Mouse (Mus musculus) liver, embryonic 14.5 days (tissue): ENCODE results near the gene Rps28. TPM values are rescaled to one million over a fixed set of nuclear protein-coding genes. Genes with fewer than 3 reads are reported as not detected.

Experiments
- ATAC-seq: fragments of 200-750 bp; cut with Nextera tagmentation; 2 replicates; pipeline ENCODE4 v1.8.0; 2017; ENCODE audit warnings: moderate number of reproducible peaks, mild to moderate bottlenecking, moderate library complexity; ENCODE audit not compliant: insufficient read depth
- DNase-seq, 3 experiments: peaks; one replicate each; pipeline ENCODE4 v3.0.0-alpha.2; 2012 to 2013; ENCODE audit warnings: low read depth in 3 of 3, low spot score in 3 of 3
- H3K27ac ChIP-seq: fragments of 300-500 bp; sonication (generic); 2 replicates; pipeline ENCODE4 v1.5.1; 2014; ENCODE audit warnings: moderate library complexity, mild to moderate bottlenecking, control low read depth, inconsistent platforms
- H3K27me3 ChIP-seq: fragments of 300-500 bp; sonication (generic); 2 replicates; pipeline ENCODE4 v1.6.1; 2014; ENCODE audit warnings: mild to moderate bottlenecking, low read length, moderate library complexity; ENCODE audit not compliant: control insufficient read depth, insufficient read depth
- H3K36me3 ChIP-seq: fragments of 300-500 bp; sonication (generic); replicated peaks from 2 replicates; pipeline ENCODE4 v1.6.1; 2014; ENCODE audit warnings: low read depth; ENCODE audit not compliant: control insufficient read depth, insufficient read depth
- H3K4me1 ChIP-seq, 2 experiments: fragments of 200-500 bp in 1 of 2; fragments of 300-500 bp in 1 of 2; sonication (generic) in 1 of 2; replicated peaks; 2 replicates each; pipeline ENCODE4 v1.6.1; 2012 to 2014; ENCODE audit warnings: antibody characterized with exemption in 1 of 2, inconsistent platforms in 1 of 2, low read length in 1 of 2; ENCODE audit not compliant: control insufficient read depth in 2 of 2, insufficient read depth in 2 of 2
- H3K4me2 ChIP-seq: fragments of 300-500 bp; sonication (generic); 2 replicates; pipeline ENCODE4 v1.6.1; 2014; ENCODE audit warnings: low read depth, mild to moderate bottlenecking, control low read depth, moderate library complexity
- H3K4me3 ChIP-seq, 2 experiments: fragments of 200-500 bp in 1 of 2; fragments of 300-500 bp in 1 of 2; sonication (generic) in 1 of 2; 2 replicates each; pipeline ENCODE4 v1.5.1; 2012 to 2014; ENCODE audit warnings: low read depth in 2 of 2, low read length in 2 of 2, mild to moderate bottlenecking in 2 of 2, control low read depth in 1 of 2, inconsistent platforms in 1 of 2, moderate library complexity in 1 of 2; ENCODE audit not compliant: insufficient read depth in 1 of 2
- H3K9ac ChIP-seq: fragments of 300-500 bp; sonication (generic); replicated peaks from 2 replicates; pipeline ENCODE4 v1.6.1; 2014; ENCODE audit warnings: mild to moderate bottlenecking, control low read depth, moderate library complexity
- H3K9me3 ChIP-seq: fragments of 300-500 bp; sonication (generic); 2 replicates; pipeline ENCODE4 v1.6.1; 2016; ENCODE audit warnings: low read length, mixed read lengths; ENCODE audit not compliant: control insufficient read depth
- CTCF ChIP-seq: IDR thresholded peaks from 2 replicates; pipeline ENCODE4 v1.5.1; 2016; ENCODE audit warnings: antibody characterized with exemption, low read depth, control low read depth
- EP300 ChIP-seq: IDR thresholded peaks from 2 replicates; pipeline ENCODE4 v1.6.1; 2016; ENCODE audit warnings: antibody characterized with exemption, low read depth
- WGBS: fragments of 180-500 bp; shearing (Covaris S2); extraction: QIAGEN DNeasy Blood & Tissue Kit; methylation state at CpG from one replicate; pipeline ENCODE4 v1.1.7; 2014; ENCODE audit not compliant: insufficient replicate concordance; 5-methylcytosine and 5-hydroxymethylcytosine counted together
- polyA plus RNA-seq, 2 experiments: library from polyadenylated mRNA; depleted of rRNA in 1 of 2; stranded (reverse) in 1 of 2; unstranded in 1 of 2; fragments of >200 nt; fragmentation: Nextera tagmentation in 1 of 2; extraction: Ambion mirVana in 1 of 2; gene quantifications; 2 replicates each; pipeline versions ENCODE4 v1.2.1 to v1.2.3; 2012 to 2014

Rps28 gene
- polyA plus RNA-seq, 2 experiments: 702 to 901 TPM

GRCm38 (mm10) chr17:33848139-33848538, 23.8 kb upstream of the Rps28 start:
- 57% methylated on average over 8 of the region's 8 CpGs for WGBS
- H3K36me3 ChIP-seq: no peaks in the 10 kb centered on the region
- no peak overlapping the region for H3K4me2 ChIP-seq
- DNase-seq (no peak), ATAC-seq (no peak)
- peaks cover 0 to 7% of the 10 kb centered on the region in 2 experiments; a peak in 1 of 4 replicates for H3K4me1 ChIP-seq
- TF ChIP-seq CTCF (no peak), EP300 (no peak)
- H3K27me3 ChIP-seq: no peaks in the 10 kb centered on the region
- H3K9me3 ChIP-seq: no peaks in the 10 kb centered on the region
- H3K9ac ChIP-seq: no peak overlapping the region
- no peak overlapping the region for H3K27ac ChIP-seq
- no peak overlapping the region for H3K4me3 ChIP-seq

GRCm38 (mm10) chr17:33844196-33844595, 19.8 kb upstream of the Rps28 start:
- no peak for ATAC-seq
- Histone ChIP-seq H3K27ac (no peak overlapping the region), H3K9me3 (no peaks in the 10 kb centered on the region), H3K4me1 (peaks cover 4 to 8% of the 10 kb centered on the region in 2 experiments), H3K9ac (no peak overlapping the region), H3K4me2 (peak overlapping the region; percentile 93; the same call in 1 of the 2 replicates), H3K36me3 (no peaks in the 10 kb centered on the region), H3K4me3 (no peak overlapping the region; a peak in 1 of 4 replicates), H3K27me3 (no peaks in the 10 kb centered on the region)
- 68% methylated on average over 1 of the region's 1 CpGs for WGBS
- no peak for TF ChIP-seq CTCF
- no peak for TF ChIP-seq EP300
- DNase-seq: no peak

GRCm38 (mm10) chr17:33842966-33843795, 18.8 kb upstream of the Rps28 start, which contains the start of gene Cd320:
Gene Cd320, plus strand, starts transcription at chr17:33843091.
- Histone ChIP-seq H3K4me2 (peak within 1 kb of the TSS; percentile 93), H3K27me3 (no peaks in the 10 kb centered on the region), H3K36me3 (peaks cover 1% of the 10 kb centered on the region), H3K9ac (peak within 1 kb of the TSS; percentile 63), H3K27ac (no peak within 1 kb of the TSS), H3K4me3 (peak within 1 kb of the TSS; percentile 75 to 94), H3K4me1 (peaks cover 4 to 8% of the 10 kb centered on the region in 2 experiments), H3K9me3 (no peaks in the 10 kb centered on the region)
- peak; percentile 78 to 80 (median 79) for DNase-seq
- TF ChIP-seq EP300 (no peak), CTCF (no peak)
- ATAC-seq: peak; percentile 88
- under 1% methylated on average over 45 of the region's 45 CpGs for WGBS

- H3K4me3 ChIP-seq: no peak overlapping the region
- WGBS: 87% methylated on average over 10 of the region's 10 CpGs
- H3K9me3 ChIP-seq: no peaks in the 10 kb centered on the region
- H3K27ac ChIP-seq: no peak overlapping the region
- DNase-seq: no peak
- no peak overlapping the region for H3K4me2 ChIP-seq
- H3K9ac ChIP-seq: no peak overlapping the region
- TF ChIP-seq CTCF (no peak), EP300 (no peak)
- H3K4me1 ChIP-seq: peaks cover 7 to 12% of the 10 kb centered on the region in 2 experiments
- ATAC-seq: no peak
- no peaks in the 10 kb centered on the region for H3K27me3 ChIP-seq
- H3K36me3 ChIP-seq: peaks cover 23% of the 10 kb centered on the region
Observed at GRCm38 (mm10) chr17:33829561-33829960, 5.2 kb upstream of the Rps28 start.

GRCm38 (mm10) chr17:33828892-33829291, 4.5 kb upstream of the Rps28 start:
- TF ChIP-seq CTCF: no peak
- no peak for TF ChIP-seq EP300
- DNase-seq: no peak

More at GRCm38 (mm10) chr17:33828892-33829291, 4.5 kb upstream of the Rps28 start:
- Histone ChIP-seq H3K36me3 (peaks cover 22% of the 10 kb centered on the region), H3K9ac (no peak overlapping the region), H3K27me3 (no peaks in the 10 kb centered on the region), H3K4me1 (peaks cover 7 to 12% of the 10 kb centered on the region in 2 experiments), H3K4me3 (no peak overlapping the region), H3K27ac (no peak overlapping the region), H3K4me2 (no peak overlapping the region), H3K9me3 (no peaks in the 10 kb centered on the region)
- ATAC-seq: no peak
- WGBS: 73% methylated on average over 2 of the region's 2 CpGs
